Mouse (Mus musculus): Measurements from ENCODE around the gene Zfp57. TPM values are rescaled to one million over a fixed set of nuclear protein-coding genes. Genes with fewer than 3 reads are reported as not detected.

The Zfp57 gene
- total and polyA plus RNA-seq, 3 experiments = not detected

- Histone ChIP-seq H3K9me3 (replicated peaks; ENCODE audit: insufficient read depth, low read length) (no peaks in the 10 kb centered on the region), H3K4me1 (ENCODE audit: control insufficient read depth in 1 of 2, insufficient read depth in 2 of 2, low read length in 2 of 2) (no peaks in the 10 kb centered on the region), H3K36me3 (ENCODE audit: control insufficient read depth in 1 of 2, insufficient read depth in 2 of 2, low read length in 2 of 2) (no peaks in the 10 kb centered on the region), H3K9ac (ENCODE audit: control insufficient read depth, low read depth, low read length, poor library complexity, severe bottlenecking) (no peak within 1 kb of the TSS), H3K27me3 (ENCODE audit: control insufficient read depth in 1 of 2, insufficient read depth in 2 of 2, low read length in 2 of 2) (peaks cover 0 to 4% of the 10 kb centered on the region in 2 experiments; a peak in 3 of 4 replicates), H3K79me2 (ENCODE audit: control insufficient read depth, insufficient read depth, low read length, poor library complexity) (no peaks in the 10 kb centered on the region), H3K4me3 (ENCODE audit: control insufficient read depth in 1 of 2, insufficient read depth in 1 of 2, low read depth in 2 of 2, low read length in 2 of 2) (no peak within 1 kb of the TSS), H3K27ac (ENCODE audit: control insufficient read depth, low read depth, low read length) (no peak within 1 kb of the TSS)
- no peak for DNase-seq (ENCODE audit: low read depth, low spot score)
- TF ChIP-seq ZNF384 (IDR thresholded peaks at IDR 0.05; ENCODE audit: low read depth, low read length) (no peak), MAZ (IDR thresholded peaks at IDR 0.05; ENCODE audit: low read depth, low read length) (no peak), EP300 (IDR thresholded peaks at IDR 0.05; ENCODE audit: low read depth in 1 of 2, low read length in 2 of 2) (no peak), USF2 (IDR thresholded peaks at IDR 0.05; ENCODE audit: borderline replicate concordance in 1 of 2, insufficient read depth in 1 of 2, low read depth in 1 of 2, low read length in 2 of 2) (no peak), SIN3A (IDR thresholded peaks at IDR 0.05; ENCODE audit: low read length) (no peak), MAFK (IDR thresholded peaks at IDR 0.05; ENCODE audit: borderline replicate concordance, low read depth, low read length) (no peak), MYB (IDR thresholded peaks at IDR 0.05; ENCODE audit: low read depth, low read length) (no peak), JUND (IDR thresholded peaks at IDR 0.05; ENCODE audit: low read depth, low read length) (no peak), TAL1 (IDR thresholded peaks at IDR 0.05; ENCODE audit: low read length) (no peak), E2F4 (IDR thresholded peaks at IDR 0.05; ENCODE audit: borderline replicate concordance, low read depth, low read length) (no peak), NRF1 (IDR thresholded peaks at IDR 0.05; ENCODE audit: insufficient read depth, low read depth, low read length, poor library complexity, severe bottlenecking) (no peak), HCFC1 (IDR thresholded peaks at IDR 0.05; ENCODE audit: low read depth, low read length) (no peak), ZKSCAN1 (IDR thresholded peaks at IDR 0.05; ENCODE audit: low read depth, low read length) (no peak), POLR2AphosphoS5 (IDR thresholded peaks at IDR 0.05; ENCODE audit: borderline replicate concordance, low read depth, low read length) (no peak), CTCF (IDR thresholded peaks at IDR 0.05 in 2 of 3, conservative IDR thresholded peaks at IDR 0.05 in 1 of 3; ENCODE audit: control insufficient read depth in 1 of 3, insufficient read depth in 1 of 3, low read depth in 2 of 3, low read length in 3 of 3, poor library complexity in 1 of 3, severe bottlenecking in 1 of 3) (no peak), TBP (IDR thresholded peaks at IDR 0.05; ENCODE audit: low read depth, low read length) (no peak), UBTF (IDR thresholded peaks at IDR 0.05; ENCODE audit: borderline replicate concordance, insufficient read depth, low read depth, low read length) (no peak), CHD1 (IDR thresholded peaks at IDR 0.05; ENCODE audit: low read depth, low read length) (no peak)
Measured at GRCm38 (mm10) chr17:37022628-37023576, 21.9 kb downstream of the Zfp57 start, which contains the start of gene Mog. TSS of gene Mog (minus strand) at chr17:37023398.

All from MEL (cell line).